Mouse (Mus musculus) midbrain, embryonic 16.5 days (tissue): Measurements from ENCODE around the gene Echdc3. TPM values are rescaled to one million over a fixed set of nuclear protein-coding genes. Genes with fewer than 3 reads are reported as not detected.

ENCODE experiments used
- ATAC-seq: fragments of 200-750 bp; cut with Nextera tagmentation; 2 replicates; pipeline ENCODE4 v1.8.0; 2017; ENCODE audit warnings: moderate TSS enrichment
- H3K27ac ChIP-seq: fragments of 300-500 bp; sonication (generic); 2 replicates; pipeline ENCODE4 v1.5.1; 2014; ENCODE audit warnings: mild to moderate bottlenecking, low read length, mixed read lengths
- H3K27me3 ChIP-seq: fragments of 300-500 bp; sonication (generic); 2 replicates; pipeline ENCODE4 v1.6.1; 2014; ENCODE audit warnings: low read depth, low read length, mixed read lengths; ENCODE audit not compliant: control insufficient read depth, insufficient read depth
- H3K36me3 ChIP-seq: fragments of 300-500 bp; sonication (generic); 2 replicates; pipeline ENCODE4 v1.6.1; 2014; ENCODE audit warnings: mild to moderate bottlenecking, low read length, moderate library complexity, mixed read lengths; ENCODE audit not compliant: control insufficient read depth, insufficient read depth
- H3K4me1 ChIP-seq: fragments of 300-500 bp; sonication (generic); 2 replicates; pipeline ENCODE4 v1.6.1; 2014; ENCODE audit warnings: mild to moderate bottlenecking, low read length, mixed read lengths; ENCODE audit not compliant: control insufficient read depth, insufficient read depth
- H3K4me2 ChIP-seq: fragments of 300-500 bp; sonication (generic); 2 replicates; pipeline ENCODE4 v1.6.1; 2014; ENCODE audit warnings: mild to moderate bottlenecking, low read length, mixed read lengths
- H3K4me3 ChIP-seq: fragments of 300-500 bp; sonication (generic); 2 replicates; pipeline ENCODE4 v1.5.1; 2014; ENCODE audit warnings: low read depth, mild to moderate bottlenecking, low read length, moderate library complexity, mixed read lengths
- H3K9ac ChIP-seq: fragments of 300-500 bp; sonication (generic); 2 replicates; pipeline ENCODE4 v1.6.1; 2014; ENCODE audit warnings: low read depth, low read length, mixed read lengths
- H3K9me3 ChIP-seq: fragments of 300-500 bp; sonication (generic); replicated peaks from 2 replicates; pipeline ENCODE4 v1.6.1; 2014; ENCODE audit warnings: mild to moderate bottlenecking, low read length, mixed read lengths; ENCODE audit not compliant: control insufficient read depth, poor library complexity, severe bottlenecking
- WGBS: fragments of 180-500 bp; shearing (Covaris S2); extraction: QIAGEN DNeasy Blood & Tissue Kit; methylation state at CpG from one replicate; pipeline ENCODE4 v1.1.7; 2014; 5-methylcytosine and 5-hydroxymethylcytosine counted together
- polyA plus RNA-seq: library from polyadenylated mRNA; unstranded; fragments of >200 nt; fragmentation: Nextera tagmentation; extraction: Ambion mirVana; gene quantifications from 2 replicates; pipeline ENCODE4 v1.2.1, GENCODE M21; 2015

Gene Echdc3
- polyA plus RNA-seq, 1 experiment from 2014 or later: 1.1 TPM

DNA sequence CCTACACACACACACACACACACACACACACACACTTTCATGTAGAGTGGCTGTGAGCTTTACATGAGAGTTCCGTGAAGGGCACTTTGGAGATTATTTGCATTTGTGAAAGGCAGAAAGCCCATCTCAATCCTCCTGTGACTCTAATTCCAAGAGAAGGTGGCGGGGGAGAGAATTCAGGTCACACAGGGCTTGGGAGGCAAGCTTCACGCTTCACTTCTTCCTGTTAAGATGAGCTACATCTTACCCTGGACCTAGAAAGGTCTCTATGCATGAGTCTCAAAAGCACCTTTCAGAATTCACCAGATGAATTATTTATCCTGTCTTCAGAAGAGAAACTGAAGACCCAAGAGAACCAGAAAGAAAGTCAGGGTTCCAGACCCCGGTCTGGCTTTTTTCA is 66.6 kb downstream of the Echdc3 start:
- no peak overlapping the region for H3K27ac ChIP-seq
- ATAC-seq: no peak
- H3K36me3 ChIP-seq: no peaks in the 10 kb centered on the region
- no peak overlapping the region for H3K9ac ChIP-seq
- H3K4me1 ChIP-seq: no peaks in the 10 kb centered on the region
- no peaks in the 10 kb centered on the region for H3K9me3 ChIP-seq
- H3K27me3 ChIP-seq: no peaks in the 10 kb centered on the region
- H3K4me2 ChIP-seq: no peak overlapping the region
- no peak overlapping the region for H3K4me3 ChIP-seq
- WGBS: 67% methylated on average over 4 of the region's 4 CpGs

DNA sequence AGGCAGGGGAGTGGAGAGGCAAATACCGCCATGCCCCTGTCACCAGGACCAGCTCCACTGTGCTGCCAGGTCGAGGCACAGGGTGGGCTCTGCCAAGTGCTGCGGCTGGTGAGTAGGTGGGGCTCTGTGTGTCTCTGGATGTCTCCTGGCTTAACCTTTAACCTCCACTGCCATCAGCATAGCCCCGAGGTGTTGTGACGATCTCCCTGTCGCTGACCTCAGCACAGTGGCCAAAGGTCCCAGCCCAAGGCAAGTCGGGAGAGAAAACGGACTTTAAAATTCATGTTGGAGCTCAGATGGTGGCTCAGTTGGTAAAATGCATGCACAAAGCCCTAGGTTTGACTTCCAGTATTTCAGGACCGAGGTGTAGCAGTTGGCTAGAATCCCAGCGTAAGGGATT is 67.2 kb downstream of the Echdc3 start:
- 85% methylated on average over 10 of the region's 10 CpGs for WGBS
- H3K27ac ChIP-seq: 0 out of 2 replicates have a peak overlapping the region, but pooled peaks have one; percentile 2
- no peak overlapping the region for H3K4me2 ChIP-seq
- H3K4me3 ChIP-seq: no peak overlapping the region
- H3K9ac ChIP-seq: no peak overlapping the region
- H3K9me3 ChIP-seq: no peaks in the 10 kb centered on the region
- H3K27me3 ChIP-seq: no peaks in the 10 kb centered on the region
- H3K36me3 ChIP-seq: no peaks in the 10 kb centered on the region
- no peak for ATAC-seq
- no peaks in the 10 kb centered on the region for H3K4me1 ChIP-seq

GRCm38 (mm10) chr2:6142915-6143654 is 69.7 kb downstream of the Echdc3 start:
- H3K27ac ChIP-seq: no peak overlapping the region
- WGBS: 72% methylated on average over 16 of the region's 16 CpGs
- H3K27me3 ChIP-seq: no peaks in the 10 kb centered on the region
- H3K4me3 ChIP-seq: no peak overlapping the region
- H3K36me3 ChIP-seq: no peaks in the 10 kb centered on the region
- H3K4me1 ChIP-seq: no peaks in the 10 kb centered on the region
- ATAC-seq: 0 out of 2 replicates have a peak, but pooled peaks have one; percentile 32
- H3K9me3 ChIP-seq: no peaks in the 10 kb centered on the region
- H3K4me2 ChIP-seq: no peak overlapping the region
- no peak overlapping the region for H3K9ac ChIP-seq

GRCm38 (mm10) chr2:6140572-6141161 is 72.2 kb downstream of the Echdc3 start:
- Histone ChIP-seq H3K9ac (no peak overlapping the region), H3K4me2 (no peak overlapping the region), H3K4me3 (no peak overlapping the region), H3K9me3 (no peaks in the 10 kb centered on the region), H3K27me3 (no peaks in the 10 kb centered on the region), H3K36me3 (no peaks in the 10 kb centered on the region), H3K27ac (no peak overlapping the region), H3K4me1 (no peaks in the 10 kb centered on the region)
- 86% methylated on average over 9 of the region's 9 CpGs for WGBS
- ATAC-seq: no peak

Other genes with a start within 250 kb of the Echdc3 start
- gene Proser2, start 82.8 kb downstream of the Echdc3 start, polyA plus RNA-seq: 5.4 and 7.2 TPM in 2 replicates
- gene Usp6nl, start 109.6 kb upstream of the Echdc3 start, polyA plus RNA-seq: 6.2 and 7.3 TPM in 2 replicates